Mouse (Mus musculus) small intestine, adult 2 months (tissue): ENCODE results near the gene Ikbkg. TPM values are rescaled to one million over a fixed set of nuclear protein-coding genes. Genes with fewer than 3 reads are reported as not detected.

Experiments used
- H3K27ac ChIP-seq: fragments of 200-500 bp; 2 replicates; pipeline ENCODE4 v1.5.1; 2012; ENCODE audit warnings: low read depth, low read length, control low read depth, inconsistent platforms; ENCODE audit not compliant: insufficient read depth
- H3K27me3 ChIP-seq: fragments of 200-500 bp; 2 replicates; pipeline ENCODE4 v1.6.1; 2012; ENCODE audit warnings: mild to moderate bottlenecking, moderate library complexity, low read length, inconsistent platforms; ENCODE audit not compliant: control insufficient read depth, insufficient read depth
- H3K36me3 ChIP-seq: fragments of 200-500 bp; 2 replicates; pipeline ENCODE4 v1.6.1; 2012; ENCODE audit warnings: mild to moderate bottlenecking, low read length, control low read depth, inconsistent platforms; ENCODE audit not compliant: control insufficient read depth, insufficient read depth
- H3K4me1 ChIP-seq: fragments of 200-500 bp; 2 replicates; pipeline ENCODE4 v1.6.1; 2012; ENCODE audit warnings: low read length, inconsistent platforms, mixed read lengths; ENCODE audit not compliant: control insufficient read depth, insufficient read depth, insufficient read length
- H3K4me3 ChIP-seq: fragments of 200-500 bp; 2 replicates; pipeline ENCODE4 v1.5.1; 2012; ENCODE audit warnings: low read depth, mild to moderate bottlenecking, control low read depth, inconsistent platforms, low read length, moderate library complexity
- CTCF ChIP-seq: fragments of 200-500 bp; IDR thresholded peaks from 2 replicates; pipeline ENCODE4 v1.5.1; 2012; ENCODE audit warnings: low read depth, mild to moderate bottlenecking, control low read depth, inconsistent platforms, low read length, moderate library complexity, mixed read lengths; ENCODE audit not compliant: insufficient replicate concordance, insufficient read length; ENCODE audit errors: extremely low read depth
- POLR2A ChIP-seq: fragments of 200-500 bp; IDR thresholded peaks from 2 replicates; pipeline ENCODE4 v1.6.1; 2012; ENCODE audit warnings: low read depth, mild to moderate bottlenecking, control low read depth, inconsistent platforms, low read length, moderate library complexity
- WGBS: fragments of 180-500 bp; shearing (Covaris S2); methylation state at CpG from one replicate; pipeline ENCODE4 v1.1.7; 2018; 5-methylcytosine and 5-hydroxymethylcytosine counted together
- polyA plus RNA-seq: library from polyadenylated mRNA; depleted of rRNA; stranded (reverse); fragments of >200 nt; gene quantifications from 2 replicates; pipeline ENCODE4 v1.2.3, GENCODE M21; 2012

Gene Ikbkg
- polyA plus RNA-seq, 1 experiment: 8.7 TPM

- peak within 1 kb of the TSS; percentile 99 for H3K4me3 ChIP-seq
- H3K36me3 ChIP-seq: peaks cover 2% of the 10 kb centered on the region
- H3K4me1 ChIP-seq: peaks cover 9% of the 10 kb centered on the region
- peak within 1 kb of the TSS; percentile 78 for H3K27ac ChIP-seq
- H3K27me3 ChIP-seq: no peaks in the 10 kb centered on the region
- TF ChIP-seq CTCF: no peak
- TF ChIP-seq POLR2A: peak; percentile 92
- 19% methylated on average over 32 of the region's 32 CpGs for WGBS
These were observed 20.1 kb upstream of the Ikbkg start, which contains the start of the genes Ubl4a and Slc10a3 for GRCm38 (mm10) chrX:74372888-74373549. TSS of gene Ubl4a (minus strand) at chrX:74373218. TSS of gene Slc10a3 (minus strand) at chrX:74373349.

DNA sequence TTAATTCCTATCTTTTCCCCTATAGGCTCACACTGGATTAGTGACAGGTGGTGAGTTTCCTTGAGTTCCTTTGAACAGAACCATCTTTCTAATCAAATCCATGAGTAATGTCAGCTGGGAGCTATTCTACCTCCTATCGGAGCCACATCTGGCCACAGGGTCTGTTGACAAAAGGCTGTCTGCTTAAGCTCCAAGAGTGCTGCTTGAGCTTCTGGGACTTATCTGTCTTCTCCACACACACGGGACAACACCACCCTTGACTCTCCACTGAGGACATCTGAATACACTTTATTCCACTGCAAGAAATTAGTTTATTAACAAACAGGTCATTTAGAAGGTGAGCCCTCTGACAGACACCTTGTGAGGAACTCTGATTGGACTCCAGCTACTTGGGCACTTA lies 8.6 kb upstream of the Ikbkg start:
- Histone ChIP-seq H3K27ac (no peak overlapping the region), H3K4me1 (0 out of 2 replicates have a peak, but pooled peaks cover 2% of the 10 kb centered on the region), H3K27me3 (no peaks in the 10 kb centered on the region), H3K36me3 (peaks cover 7% of the 10 kb centered on the region; the same call in 1 of the 2 replicates), H3K4me3 (no peak overlapping the region)
- TF ChIP-seq CTCF (no peak), POLR2A (no peak)
- WGBS: 88% methylated on average over 2 of the region's 2 CpGs

DNA sequence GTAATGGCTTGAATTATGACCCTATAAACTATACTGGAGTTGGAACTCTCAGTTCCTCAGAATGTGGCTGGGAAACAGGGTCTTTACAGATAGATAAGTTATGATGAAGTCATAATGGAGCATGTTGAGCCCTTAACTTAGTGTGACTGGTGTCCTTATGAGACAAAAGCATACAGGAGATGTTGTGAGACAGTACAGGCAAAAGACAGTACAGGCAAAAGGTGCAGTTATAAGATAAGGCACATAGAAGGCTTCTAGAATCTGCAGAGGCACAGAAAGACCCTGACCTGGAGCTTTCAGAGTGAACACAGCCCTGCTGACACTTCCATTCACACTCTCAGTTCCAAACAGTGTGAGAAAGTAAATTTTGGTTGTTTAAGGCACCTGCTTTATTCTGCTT lies 4.9 kb upstream of the Ikbkg start:
- Histone ChIP-seq H3K27ac (no peak overlapping the region), H3K36me3 (peaks cover 11% of the 10 kb centered on the region; the same call in 1 of the 2 replicates), H3K27me3 (no peaks in the 10 kb centered on the region), H3K4me3 (no peak overlapping the region), H3K4me1 (peaks cover 4% of the 10 kb centered on the region; the same call in 1 of the 2 replicates)
- TF ChIP-seq POLR2A (no peak), CTCF (no peak)

DNA sequence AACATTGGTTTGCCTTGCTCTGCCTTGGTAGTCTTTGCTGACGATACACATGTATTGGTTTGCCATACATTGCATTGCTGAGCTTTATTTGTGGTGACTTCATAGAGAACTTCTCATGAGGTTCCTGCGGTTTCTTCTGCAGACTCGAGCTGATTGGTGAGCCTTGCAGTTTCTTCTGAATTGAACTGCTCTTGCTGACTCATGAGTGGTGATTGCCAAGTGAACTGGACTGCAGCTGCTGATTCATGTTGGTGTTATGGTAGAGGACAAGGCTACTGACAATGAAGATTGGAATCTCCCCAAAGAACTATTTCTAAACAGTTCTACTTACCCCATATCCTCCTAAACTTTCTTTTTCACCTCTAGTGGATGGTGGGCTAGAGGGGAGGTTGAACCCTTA lies 7.0 kb downstream of the Ikbkg start:
- no peaks in the 10 kb centered on the region for H3K36me3 ChIP-seq
- TF ChIP-seq POLR2A: no peak
- no peak for TF ChIP-seq CTCF
- H3K4me1 ChIP-seq: no peaks in the 10 kb centered on the region
- no peak overlapping the region for H3K4me3 ChIP-seq
- no peak overlapping the region for H3K27ac ChIP-seq
- no peaks in the 10 kb centered on the region for H3K27me3 ChIP-seq
- WGBS: 88% methylated on average over 3 of the region's 3 CpGs

- H3K4me3 ChIP-seq: no peak overlapping the region
- TF ChIP-seq POLR2A (no peak), CTCF (no peak)
- peaks cover 5% of the 10 kb centered on the region for H3K36me3 ChIP-seq
- 57% methylated on average over 2 of the region's 2 CpGs for WGBS
- H3K27me3 ChIP-seq: no peaks in the 10 kb centered on the region
- H3K27ac ChIP-seq: no peak overlapping the region
- H3K4me1 ChIP-seq: no peaks in the 10 kb centered on the region
These were observed 15.2 kb downstream of the Ikbkg start for GRCm38 (mm10) chrX:74408340-74408739.

GRCm38 (mm10) chrX:74413377-74413776 lies 20.3 kb downstream of the Ikbkg start:
- Histone ChIP-seq H3K27me3 (no peaks in the 10 kb centered on the region), H3K4me1 (no peaks in the 10 kb centered on the region), H3K36me3 (peaks cover 10% of the 10 kb centered on the region), H3K27ac (no peak overlapping the region), H3K4me3 (no peak overlapping the region)
- TF ChIP-seq CTCF (peak; percentile 29; the same call in 1 of the 2 replicates), POLR2A (no peak)

- H3K27ac ChIP-seq: peak overlapping the region; percentile 29; the same call in 1 of the 2 replicates
These were observed 31.4 kb downstream of the Ikbkg start for GRCm38 (mm10) chrX:74424443-74424842.

DNA sequence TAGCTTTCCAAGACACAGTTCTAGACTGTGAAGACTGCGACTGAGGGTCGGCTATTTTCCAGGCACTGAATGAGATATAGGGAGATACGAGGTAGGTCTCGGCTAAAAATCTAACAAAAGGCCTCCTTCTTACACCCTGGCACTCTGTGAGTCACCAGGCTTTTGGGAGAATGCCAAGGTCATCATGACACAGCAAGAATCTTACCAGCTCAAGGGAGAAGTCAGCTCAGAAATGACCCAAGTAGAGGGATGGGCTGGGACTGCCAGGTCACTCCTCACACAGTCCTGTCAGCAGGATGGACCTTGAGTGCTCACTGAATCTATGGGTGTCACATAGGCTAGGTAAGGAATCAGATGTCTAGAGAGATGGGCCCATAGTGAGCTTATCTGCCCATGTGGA lies 32.1 kb downstream of the Ikbkg start:
- Histone ChIP-seq H3K27me3 (no peaks in the 10 kb centered on the region), H3K4me3 (no peak overlapping the region), H3K4me1 (peaks cover 20% of the 10 kb centered on the region; the same call in 1 of the 2 replicates), H3K27ac (peak overlapping the region; percentile 60), H3K36me3 (no peaks in the 10 kb centered on the region)
- TF ChIP-seq CTCF (no peak), POLR2A (no peak)
- 31% methylated on average over 4 of the region's 4 CpGs for WGBS

More at GRCm38 (mm10) chrX:74424443-74424842, 31.4 kb downstream of the Ikbkg start:
- Histone ChIP-seq H3K27me3 (no peaks in the 10 kb centered on the region), H3K4me3 (no peak overlapping the region), H3K4me1 (peaks cover 20% of the 10 kb centered on the region; the same call in 1 of the 2 replicates), H3K36me3 (no peaks in the 10 kb centered on the region)
- TF ChIP-seq POLR2A: no peak
- TF ChIP-seq CTCF: no peak
